Mouse (Mus musculus) cerebellum, adult 9-10 months (tissue): ENCODE data around the gene Fhdc1.

Experiments
- DNase-seq: peaks from one replicate; pipeline ENCODE4 v3.0.0; 2022

Gene Fhdc1

DNA sequence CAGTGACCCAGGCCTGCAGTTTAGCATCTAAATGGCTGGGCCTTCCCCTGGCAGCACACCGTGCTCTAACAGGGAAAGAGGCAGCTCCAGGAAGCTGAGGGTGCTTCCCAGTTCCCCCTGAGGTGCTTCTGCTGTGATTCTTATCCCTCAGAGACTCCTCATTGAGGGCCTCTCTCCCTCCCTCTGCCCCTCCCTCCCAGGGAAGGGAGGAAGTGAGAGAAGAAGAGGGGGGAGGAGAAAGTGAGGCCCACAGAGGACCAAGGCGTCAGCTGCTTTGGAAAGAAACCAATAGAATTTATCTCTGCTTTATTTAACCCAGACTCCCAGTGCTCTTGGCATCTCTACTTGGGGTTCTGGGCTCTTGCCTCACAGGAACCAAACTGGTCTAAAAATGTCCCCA is 50.1 kb downstream of the Fhdc1 start:
- no peak for DNase-seq

DNA sequence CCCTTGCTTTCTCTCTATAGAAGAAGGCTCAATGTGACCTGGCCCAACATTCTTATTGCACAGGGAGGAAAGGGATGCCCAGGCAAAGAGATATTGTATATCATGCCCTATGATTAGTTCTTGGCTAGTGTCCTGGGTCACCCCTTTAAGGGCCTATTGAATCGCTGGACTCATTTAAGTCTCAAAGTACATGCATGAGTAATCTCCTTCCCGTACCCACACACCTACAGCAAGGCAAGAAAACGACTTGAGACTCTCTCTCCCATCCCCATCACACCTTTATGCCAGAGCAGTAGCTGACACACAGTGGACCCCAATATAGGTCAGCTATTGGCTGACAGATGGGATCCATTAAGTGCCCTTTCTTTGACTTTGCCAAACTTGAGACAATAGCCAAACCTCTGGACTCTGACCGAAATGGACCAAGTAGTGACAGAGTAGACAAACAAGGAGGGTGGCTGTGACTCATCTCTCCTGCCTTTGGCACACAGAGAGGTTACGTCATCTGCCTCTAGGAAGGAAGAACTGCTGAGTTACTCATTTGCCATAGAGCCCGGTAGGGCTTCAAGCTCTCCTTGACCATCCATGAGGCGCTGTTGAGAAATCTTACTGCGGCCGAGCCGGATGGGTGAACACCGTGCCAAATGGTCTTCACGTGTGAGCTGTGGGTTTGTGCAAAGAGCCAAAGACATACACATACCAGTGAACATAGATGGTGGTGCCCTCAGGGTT is 51.1 kb downstream of the Fhdc1 start:
- no peak for DNase-seq

DNA sequence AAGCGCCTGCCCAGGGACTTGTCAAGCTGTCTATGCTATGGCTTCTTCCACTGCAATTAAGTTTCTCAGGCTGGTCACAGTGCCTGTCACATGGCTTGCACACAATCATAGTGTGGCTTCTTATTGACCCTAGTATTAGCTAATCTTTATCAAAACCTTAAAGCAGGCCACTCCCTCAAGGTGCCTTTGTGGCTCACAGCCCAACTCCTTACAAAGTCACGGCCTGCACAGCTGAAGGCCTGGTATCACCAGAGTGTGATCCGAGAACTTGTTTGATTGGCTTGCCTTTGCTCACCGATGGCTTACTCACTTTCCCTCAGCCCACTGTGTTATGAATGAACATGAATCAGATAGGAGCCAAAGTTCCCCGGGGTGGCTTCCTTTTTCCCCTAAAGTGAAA is 52.5 kb downstream of the Fhdc1 start:
- no peak for DNase-seq

DNA sequence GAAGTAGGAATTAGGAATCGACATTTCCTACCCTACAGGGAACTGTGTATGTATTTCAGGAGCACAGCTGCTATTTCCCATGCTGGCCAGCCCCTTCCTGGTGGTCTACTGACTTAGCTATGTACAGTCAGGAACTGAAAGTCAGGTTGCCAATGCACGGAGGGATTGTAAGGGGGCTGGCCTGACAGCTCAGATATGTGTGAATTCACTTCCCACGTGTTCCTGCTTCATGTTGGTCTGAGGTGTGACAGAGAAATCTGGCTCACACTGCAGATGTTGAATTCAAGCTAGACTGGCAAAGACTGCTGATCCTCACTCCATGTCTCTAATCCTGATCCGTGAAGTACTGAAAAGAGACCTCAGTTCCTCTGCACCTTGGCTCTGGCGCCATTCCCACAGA is 57.9 kb downstream of the Fhdc1 start:
- DNase-seq, result no peak

GRCm38 (mm10) chr3:84413868-84414267 is 66.4 kb downstream of the Fhdc1 start:
- no peak for DNase-seq

- DNase-seq, result no peak
Measured at GRCm38 (mm10) chr3:84412920-84413319, 67.3 kb downstream of the Fhdc1 start.

- DNase-seq, result no peak
Measured at GRCm38 (mm10) chr3:84409474-84409862, 70.8 kb downstream of the Fhdc1 start.

DNA sequence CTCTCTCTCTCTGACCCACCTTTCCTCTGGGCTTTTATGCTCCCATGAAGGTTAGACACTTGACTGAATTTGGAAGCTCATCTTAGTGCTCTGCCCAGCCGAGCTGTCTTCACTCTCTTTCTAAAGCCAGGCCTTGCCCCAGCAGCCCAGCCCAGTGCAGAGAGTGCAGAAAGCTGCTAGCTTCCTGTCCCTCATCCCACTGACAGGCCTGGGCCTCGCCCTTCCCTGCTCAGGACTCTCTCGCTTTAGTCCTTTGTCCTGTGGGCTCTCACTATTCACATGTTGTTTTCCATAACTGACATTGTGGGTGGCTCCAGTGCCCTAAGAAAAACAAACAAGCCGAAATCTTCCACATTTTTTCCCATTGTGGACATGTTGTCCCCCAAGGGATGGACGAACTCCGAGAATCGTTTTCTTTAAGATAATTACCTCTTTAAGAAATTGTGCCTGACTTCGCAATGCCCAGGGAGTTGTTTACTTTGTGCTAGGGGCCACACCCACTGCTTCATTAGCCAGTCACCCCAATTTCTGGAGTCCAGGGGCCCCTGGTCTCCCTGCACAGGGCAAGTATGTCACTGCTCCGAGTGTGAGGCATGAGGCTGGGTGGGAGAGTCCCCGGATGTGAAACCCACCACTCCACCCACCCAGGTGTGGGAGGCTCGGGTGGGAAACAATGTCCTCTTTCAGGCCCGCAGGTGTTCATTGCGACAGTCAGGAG is 71.3 kb downstream of the Fhdc1 start:
- DNase-seq, result no peak

DNA sequence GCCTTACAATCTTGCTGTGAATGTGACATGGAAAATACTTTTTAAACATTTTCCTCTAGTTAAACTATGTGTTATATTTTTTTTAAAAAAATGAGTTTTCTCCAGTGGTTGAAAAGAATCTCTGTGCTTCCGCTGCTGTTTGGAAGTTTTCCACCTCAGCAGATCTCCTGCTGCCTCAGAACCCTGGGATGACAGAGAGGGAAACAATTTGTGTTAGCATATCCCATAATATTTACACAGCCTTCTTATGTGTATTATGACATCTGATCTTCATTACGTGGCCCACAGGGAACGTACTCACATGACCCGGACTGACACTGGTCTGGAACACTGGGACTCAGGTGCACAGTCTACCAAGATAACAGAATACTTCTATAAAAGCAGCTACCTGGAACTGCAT is 74.7 kb downstream of the Fhdc1 start:
- no peak for DNase-seq

DNA sequence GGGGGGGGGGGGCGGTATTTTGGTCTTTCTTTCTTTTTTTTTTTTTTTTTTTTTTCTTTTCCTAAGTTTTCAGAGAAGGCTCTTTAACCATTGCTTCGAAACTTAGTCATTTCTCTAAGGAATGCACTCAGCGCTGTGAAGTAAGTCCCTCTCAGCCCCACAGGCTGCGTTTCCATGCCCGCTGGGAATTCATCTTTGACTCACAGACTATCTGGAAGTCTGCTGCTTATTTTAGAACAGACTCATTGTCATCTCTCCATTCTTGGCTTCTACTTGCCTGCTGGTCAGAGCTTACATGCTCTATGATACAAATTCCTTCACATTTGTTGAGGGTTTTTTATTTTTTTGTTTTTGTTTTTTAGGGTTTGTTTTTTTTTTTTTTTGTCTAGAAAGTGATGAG is 76.8 kb downstream of the Fhdc1 start:
- no peak for DNase-seq

DNA sequence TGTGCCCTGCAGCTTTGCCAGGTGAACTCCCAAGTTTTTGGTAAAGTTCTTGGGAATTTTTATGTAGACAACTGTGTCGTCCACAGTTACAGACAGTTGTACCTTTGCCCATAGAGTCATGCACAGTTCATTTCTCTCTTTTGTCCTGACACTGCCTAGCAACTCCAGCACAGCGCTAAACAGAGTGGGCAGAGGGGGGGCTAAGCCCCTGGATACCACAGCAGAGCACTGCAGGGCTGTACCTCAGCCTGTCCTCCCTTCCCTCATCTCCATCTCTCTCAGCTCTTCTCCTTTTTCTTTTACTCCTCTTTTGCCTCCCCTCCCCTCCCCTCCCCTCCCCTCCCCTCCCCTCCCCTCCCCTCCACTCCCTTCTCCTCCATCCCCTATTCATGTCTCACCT is 77.5 kb downstream of the Fhdc1 start:
- no peak for DNase-seq

DNA sequence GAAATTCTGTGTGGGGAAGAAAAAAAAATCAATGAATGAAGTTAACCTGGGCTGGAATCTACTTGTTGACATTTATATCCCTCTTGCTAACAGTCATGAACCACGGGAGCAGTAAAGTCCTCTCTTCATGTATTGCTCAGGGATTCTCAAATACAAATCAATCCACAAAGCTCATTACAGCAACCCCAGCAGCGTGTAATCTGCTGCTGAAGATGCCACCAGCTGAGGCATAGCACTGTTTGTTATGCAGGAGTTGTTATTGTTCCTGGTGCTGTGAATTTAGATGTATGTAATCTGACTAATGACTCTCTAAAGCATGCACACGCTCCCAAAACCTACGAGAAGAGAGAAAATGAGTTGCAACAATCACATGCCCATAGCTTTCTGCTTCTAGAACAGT is 82.3 kb downstream of the Fhdc1 start:
- no peak for DNase-seq

GRCm38 (mm10) chr3:84396240-84396639 is 84.0 kb downstream of the Fhdc1 start:
- no peak for DNase-seq

DNA sequence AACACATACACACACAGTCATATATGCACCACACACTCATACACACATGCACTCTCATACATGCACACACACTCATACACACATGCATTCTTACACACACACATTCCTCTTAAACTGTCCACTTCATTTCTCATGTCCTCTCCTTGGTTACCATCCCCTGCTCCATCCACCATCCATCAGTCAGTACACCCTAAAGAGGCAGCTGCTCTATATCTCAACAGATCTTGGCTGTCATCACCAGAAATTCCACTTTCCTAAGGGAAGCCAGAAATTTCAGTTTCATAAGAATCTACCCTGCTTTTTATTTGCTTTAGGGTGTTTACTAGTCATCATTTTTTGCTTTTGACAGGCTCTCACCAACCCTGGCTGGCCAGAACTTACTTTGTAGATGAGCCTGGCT is 84.4 kb downstream of the Fhdc1 start:
- DNase-seq, result no peak

DNA sequence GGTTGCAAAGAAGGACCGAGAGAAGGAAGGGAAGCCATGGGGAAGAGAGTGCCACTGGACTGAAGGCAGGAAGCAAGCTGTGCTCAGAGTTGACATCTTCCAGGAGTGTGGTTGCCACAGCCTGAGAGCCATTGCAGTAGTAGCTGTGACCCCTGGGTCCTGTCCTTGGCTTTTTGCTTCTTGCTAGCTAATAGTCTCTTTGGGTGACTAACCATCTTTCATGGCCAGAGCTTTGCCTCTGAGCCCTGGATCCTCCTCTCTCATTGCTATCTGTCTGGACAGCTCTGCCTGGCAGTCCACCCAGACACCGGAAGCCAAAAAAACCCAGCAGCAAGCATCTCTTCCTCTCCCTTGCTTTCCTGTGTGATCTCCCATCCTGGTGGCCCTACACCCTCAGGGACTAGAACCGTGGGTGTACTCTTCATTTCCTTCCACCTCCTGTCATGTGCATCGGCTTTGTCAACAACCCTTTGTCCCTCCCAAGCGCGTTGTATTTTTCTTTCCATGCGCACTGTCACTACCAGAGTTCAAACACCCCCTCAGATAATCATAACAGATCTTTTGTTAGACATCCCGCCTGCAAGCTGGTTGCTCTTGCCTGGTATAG is 85.3 kb downstream of the Fhdc1 start:
- no peak for DNase-seq
